Mouse (Mus musculus): ENCODE results near the gene Sept5. TPM values are rescaled to one million over a fixed set of nuclear protein-coding genes. Genes with fewer than 3 reads are reported as not detected.

The Sept5 gene
- polyA plus RNA-seq, 1 experiment from 2014 or later = 11.7 TPM

Other genes starting within 250 kb of the Sept5 start
- gene Txnrd2, start 203.6 kb downstream of the Sept5 start, polyA plus RNA-seq (2016; fragmentation: Nextera tagmentation; extraction: Ambion mirVana) = 40.1 and 47.7 TPM in 2 replicates
- gene Comt, start 203.1 kb downstream of the Sept5 start, polyA plus RNA-seq (2016; fragmentation: Nextera tagmentation; extraction: Ambion mirVana) = 83.5 and 102 TPM in 2 replicates
- gene Gnb1l, start 131.2 kb downstream of the Sept5 start, polyA plus RNA-seq (2016; fragmentation: Nextera tagmentation; extraction: Ambion mirVana) = 10.8 and 17.1 TPM in 2 replicates
- gene Rtl10, start 131.1 kb downstream of the Sept5 start, polyA plus RNA-seq (2016; fragmentation: Nextera tagmentation; extraction: Ambion mirVana) = 1.3 and 1.6 TPM in 2 replicates
- 1.00 and 6.9 TPM in 2 replicates for gene Tbx1, start 39.3 kb downstream of the Sept5 start, polyA plus RNA-seq (2016; fragmentation: Nextera tagmentation; extraction: Ambion mirVana)
- 6.0 and 7.4 TPM in 2 replicates for gene Gp1bb, start 7.6 kb downstream of the Sept5 start, polyA plus RNA-seq (2016; fragmentation: Nextera tagmentation; extraction: Ambion mirVana)
- gene Gm49601, start 3.5 kb downstream of the Sept5 start, polyA plus RNA-seq (2016; fragmentation: Nextera tagmentation; extraction: Ambion mirVana) = 0.26 and 1.1 TPM in 2 replicates
- 3.2 and 18.4 TPM in 2 replicates for gene Cldn5, start 146.9 kb upstream of the Sept5 start, polyA plus RNA-seq (2016; fragmentation: Nextera tagmentation; extraction: Ambion mirVana)
- gene Ufd1, start 181.8 kb upstream of the Sept5 start, polyA plus RNA-seq (2016; fragmentation: Nextera tagmentation; extraction: Ambion mirVana) = 77.4 and 85.2 TPM in 2 replicates
- 50.8 and 58.4 TPM in 2 replicates for gene Cdc45, start 182.0 kb upstream of the Sept5 start, polyA plus RNA-seq (2016; fragmentation: Nextera tagmentation; extraction: Ambion mirVana)
- gene 2510002D24Rik, start 206.6 kb upstream of the Sept5 start, polyA plus RNA-seq (2016; fragmentation: Nextera tagmentation; extraction: Ambion mirVana) = 41.3 and 47.4 TPM in 2 replicates
- gene Gm28539, start 206.6 kb upstream of the Sept5 start, polyA plus RNA-seq (2016; fragmentation: Nextera tagmentation; extraction: Ambion mirVana) = not detected in 2 replicates
- gene Mrpl40, start 246.9 kb upstream of the Sept5 start, polyA plus RNA-seq (2016; fragmentation: Nextera tagmentation; extraction: Ambion mirVana) = 123 and 138 TPM in 2 replicates
- 13.4 and 23.1 TPM in 2 replicates for gene Hira, start 247.1 kb upstream of the Sept5 start, polyA plus RNA-seq (2016; fragmentation: Nextera tagmentation; extraction: Ambion mirVana)

Measured in heart, embryonic 10.5 days (tissue).